8 mouse cellular contexts compared by ENCODE assay signal in genomic region chr2:52804106-52804825, GRCm38 (mm10). TPM values are rescaled to one million over a fixed set of nuclear protein-coding genes. Genes with fewer than 3 reads are reported as not detected.
DNase-seq lines count a peak whose midpoint lies in the region; ATAC-seq lines count a peak whose summit lies in the region.

No protein-coding gene starts in this region.

- peak; percentile 12 for DNase-seq in midbrain, embryonic 14.5 days
- peak; percentile 19 to 39 for DNase-seq in heart, adult 9 months (ENCODE audit: low spot score in 2 of 2)
- DNase-seq in layer of hippocampus, adult 8-10 months (ENCODE audit: low spot score in 2 of 2): peak; percentile 57 to 69
- DNase-seq in lung, postnatal 36 days: peak; percentile 45
- no peak for DNase-seq in embryo, embryonic 10.5 days (ENCODE audit: low spot score)

- no peak overlapping the region for H3K27ac ChIP-seq in midbrain, embryonic 14.5 days (replicated peaks; ENCODE audit: low read depth, low read length)
- no peak overlapping the region for H3K27ac ChIP-seq in midbrain, embryonic 15.5 days
- H3K27ac ChIP-seq in brown adipose tissue, adult 24 weeks (replicated peaks; ENCODE audit: low read depth, low read length): peak overlapping the region; percentile 60

- WGBS in midbrain, embryonic 14.5 days: 63% methylated on average over 17 of the region's 17 CpGs
- 70% methylated on average over 17 of the region's 17 CpGs for WGBS in midbrain, embryonic 15.5 days

- no peaks in the 10 kb centered on the region for H3K4me1 ChIP-seq in midbrain, embryonic 14.5 days (ENCODE audit: control insufficient read depth, insufficient read depth, low read length)
- no peaks in the 10 kb centered on the region for H3K4me1 ChIP-seq in midbrain, embryonic 15.5 days
- H3K4me1 ChIP-seq in brown adipose tissue, adult 24 weeks (ENCODE audit: control insufficient read depth, insufficient read depth, insufficient read length, low read length): peaks cover 7% of the 10 kb centered on the region

- no peaks in the 10 kb centered on the region for H3K9me3 ChIP-seq in midbrain, embryonic 14.5 days (ENCODE audit: control insufficient read depth, low read length)
- H3K9me3 ChIP-seq in midbrain, embryonic 15.5 days: no peaks in the 10 kb centered on the region

- H3K36me3 ChIP-seq in midbrain, embryonic 14.5 days (ENCODE audit: control insufficient read depth, insufficient read depth, low read length): no peaks in the 10 kb centered on the region
- H3K36me3 ChIP-seq in midbrain, embryonic 15.5 days (replicated peaks): no peaks in the 10 kb centered on the region

- H3K27me3 ChIP-seq in midbrain, embryonic 14.5 days (ENCODE audit: control insufficient read depth, insufficient read depth, low read length): no peaks in the 10 kb centered on the region
- no peaks in the 10 kb centered on the region for H3K27me3 ChIP-seq in midbrain, embryonic 15.5 days (replicated peaks)

- H3K4me2 ChIP-seq in midbrain, embryonic 14.5 days (ENCODE audit: low read length): no peak overlapping the region
- no peak overlapping the region for H3K4me2 ChIP-seq in midbrain, embryonic 15.5 days

- no peak overlapping the region for H3K9ac ChIP-seq in midbrain, embryonic 14.5 days (replicated peaks; ENCODE audit: low read length)
- H3K9ac ChIP-seq in midbrain, embryonic 15.5 days: no peak overlapping the region

- H3K4me3 ChIP-seq in midbrain, embryonic 14.5 days (replicated peaks; ENCODE audit: low read depth, low read length): no peak overlapping the region
- H3K4me3 ChIP-seq in midbrain, embryonic 15.5 days: no peak overlapping the region
- no peak overlapping the region for H3K4me3 ChIP-seq in brown adipose tissue, adult 24 weeks (ENCODE audit: insufficient read depth, low read depth, low read length)

- ATAC-seq in midbrain, embryonic 14.5 days (ENCODE audit: low FRiP score, low TSS enrichment): no peak; the same call in 1 of the 2 replicates
- ATAC-seq in midbrain, embryonic 15.5 days (replicated peaks): no peak
- no peak for ATAC-seq in megakaryocyte progenitor cell, adult 5-6 weeks (replicated peaks; ENCODE audit: poor library complexity)

RNA-seq across cellular contexts. Expression of gene Fmnl2, which starts 53.4 kb away (rescaled TPM):
- polyA plus RNA-seq in midbrain, embryonic 14.5 days (2014; fragmentation: Nextera tagmentation; extraction: Ambion mirVana): 17.2 and 18.1 TPM in 2 replicates
- polyA plus RNA-seq in midbrain, embryonic 15.5 days (2015; fragmentation: Nextera tagmentation; extraction: Ambion mirVana): 10.2 and 10.7 TPM in 2 replicates
- polyA plus RNA-seq in brown adipose tissue, adult 24 weeks (2012; ENCODE audit: insufficient read depth, insufficient read length, missing spikeins): 3.3 and 3.9 TPM in 2 replicates
- 10 to 100 TPM; 43.9 to 45.7 (median 44.3) TPM for total RNA-seq in layer of hippocampus, adult 8-10 months (2022)
- total RNA-seq in megakaryocyte progenitor cell, adult 5-6 weeks (2015): 6.9 and 7.5 TPM in 2 replicates
- total RNA-seq in megakaryocyte progenitor cell, adult 5-6 weeks (2017): 3.1 and 3.3 TPM in 2 replicates
